Mouse (Mus musculus): ENCODE results near the gene 2510009E07Rik. TPM values are rescaled to one million over a fixed set of nuclear protein-coding genes. Genes with fewer than 3 reads are reported as not detected.

Gene 2510009E07Rik
- polyA plus RNA-seq, 1 experiment: not detected

DNA sequence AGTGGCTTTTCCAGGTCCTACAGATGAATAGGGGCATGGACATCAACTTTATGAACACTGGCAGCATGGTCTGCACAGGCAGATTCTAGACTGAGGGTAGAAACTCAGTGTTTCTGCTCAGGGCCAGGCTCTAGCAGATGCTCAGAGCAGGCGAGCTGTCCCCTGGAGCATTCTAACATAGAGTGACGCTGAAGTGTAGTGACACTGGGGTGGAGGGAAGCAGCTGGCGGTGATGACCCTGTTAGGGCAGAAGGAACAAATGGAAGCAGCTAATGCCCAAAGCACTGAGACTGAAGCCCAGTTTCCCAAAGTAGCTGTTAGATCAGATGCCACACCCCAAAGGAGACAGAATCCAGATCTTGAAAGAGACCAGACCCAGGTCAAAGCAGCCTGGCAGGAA lies 48.0 kb downstream of the 2510009E07Rik start:
- TF ChIP-seq GATA1 (IDR thresholded peaks at IDR 0.05; ENCODE audit: low read length): no peak

DNA sequence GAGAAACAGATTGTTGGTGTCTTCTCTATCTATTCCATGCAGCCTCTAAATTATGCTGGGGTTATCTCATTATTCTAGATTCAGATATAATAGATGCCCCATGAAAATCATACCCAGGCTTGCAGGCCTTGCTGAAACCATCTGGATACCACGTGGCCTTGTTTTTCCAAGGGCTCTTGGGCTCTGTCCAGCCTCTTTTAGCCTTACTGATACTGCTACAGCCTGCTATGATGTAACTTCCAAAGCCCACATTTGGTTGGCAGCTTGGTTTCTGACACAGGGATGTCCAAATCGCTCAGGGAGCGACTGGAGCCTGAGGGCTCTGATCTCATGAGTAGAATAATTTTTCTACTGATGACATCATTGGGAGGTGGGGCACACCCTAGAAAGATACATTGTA lies 48.5 kb downstream of the 2510009E07Rik start:
- TF ChIP-seq GATA1 (IDR thresholded peaks at IDR 0.05; ENCODE audit: low read length): no peak

DNA sequence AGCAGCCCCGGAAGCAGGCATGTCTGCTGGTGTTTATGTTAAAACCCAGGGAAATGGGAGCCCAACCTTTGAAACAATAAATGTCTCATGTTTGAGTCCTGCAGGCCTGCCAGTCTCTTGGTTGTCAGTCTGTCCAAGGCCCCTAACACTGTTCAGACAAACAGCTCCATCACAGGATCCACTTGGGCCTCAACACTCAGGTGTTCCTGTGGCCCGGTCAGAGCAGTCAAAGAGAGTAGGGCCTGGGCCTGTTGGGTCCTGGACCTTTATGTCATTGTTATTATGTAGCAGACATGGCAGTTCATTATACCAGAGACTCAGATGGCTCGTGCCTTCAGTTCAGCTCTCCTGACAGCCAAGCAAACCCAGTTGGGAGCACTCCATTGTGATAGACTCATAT lies 49.9 kb downstream of the 2510009E07Rik start:
- TF ChIP-seq GATA1 (IDR thresholded peaks at IDR 0.05; ENCODE audit: low read length): no peak

DNA sequence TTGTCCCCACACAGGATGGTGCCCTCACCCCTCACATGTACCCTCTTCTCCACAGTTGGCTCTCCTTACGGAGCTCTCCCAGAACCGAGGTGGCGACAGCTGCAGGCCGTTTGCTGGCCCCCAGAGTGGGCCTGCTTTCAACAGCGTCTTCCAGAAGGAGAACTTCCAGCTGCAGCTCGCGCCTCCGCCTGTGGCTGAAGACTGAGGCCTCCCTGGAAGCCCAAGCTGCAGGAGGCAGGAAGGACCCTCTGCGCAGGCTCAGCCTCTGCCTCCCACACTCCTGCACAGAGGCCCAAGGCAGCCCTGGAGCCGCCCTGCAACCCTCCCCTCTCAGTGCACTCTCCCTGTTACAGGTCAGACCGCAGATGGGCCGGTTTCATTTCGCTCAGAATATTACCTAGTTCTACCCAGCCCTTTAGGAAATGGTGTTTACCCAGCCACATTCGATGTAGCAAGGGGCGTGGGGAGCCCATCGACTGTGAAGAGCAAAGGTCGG lies 50.4 kb downstream of the 2510009E07Rik start:
- TF ChIP-seq GATA1 (IDR thresholded peaks at IDR 0.05; ENCODE audit: low read length): no peak

DNA sequence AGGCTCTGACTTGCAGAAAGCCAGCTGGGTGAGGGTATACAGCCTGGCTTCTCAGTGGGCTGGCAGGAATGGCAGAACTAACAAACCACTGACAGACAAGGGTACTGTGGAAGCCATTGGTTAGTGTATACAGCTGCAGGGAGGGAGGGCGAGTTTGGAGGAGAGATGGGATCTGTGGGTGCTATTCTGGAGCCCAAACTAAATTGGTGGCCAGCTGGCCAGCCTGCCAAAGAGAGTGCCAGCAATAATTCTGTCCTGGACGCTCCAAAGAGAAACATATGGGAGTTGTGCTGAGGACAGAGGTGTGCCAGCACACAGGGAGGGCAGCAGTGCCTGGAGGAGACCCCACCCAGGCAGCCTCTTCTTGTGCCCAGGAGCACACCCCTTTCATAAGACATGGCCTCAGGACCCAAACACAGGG lies 50.8 kb downstream of the 2510009E07Rik start:
- TF ChIP-seq GATA1 (IDR thresholded peaks at IDR 0.05; ENCODE audit: low read length): no peak

DNA sequence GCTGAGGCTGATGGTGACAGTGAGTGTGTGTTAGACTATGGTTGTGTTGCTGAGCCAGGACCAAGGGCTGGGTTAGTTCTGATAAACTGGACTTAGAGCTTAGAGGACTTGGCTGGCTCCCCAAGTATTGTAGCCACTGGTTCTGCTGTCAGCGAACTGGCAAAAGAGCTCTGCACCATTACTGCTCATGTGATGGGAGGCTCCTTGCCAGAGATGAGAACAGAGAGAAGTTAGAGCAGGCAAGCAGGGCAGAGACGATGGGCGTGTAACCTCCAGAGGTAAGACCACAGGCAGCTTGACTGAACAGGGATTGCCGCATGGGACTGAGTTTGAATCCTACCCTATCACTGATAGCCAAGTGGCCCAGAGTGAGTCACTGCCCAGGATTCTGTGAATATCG lies 51.6 kb downstream of the 2510009E07Rik start:
- TF ChIP-seq GATA1 (IDR thresholded peaks at IDR 0.05; ENCODE audit: low read length): no peak

DNA sequence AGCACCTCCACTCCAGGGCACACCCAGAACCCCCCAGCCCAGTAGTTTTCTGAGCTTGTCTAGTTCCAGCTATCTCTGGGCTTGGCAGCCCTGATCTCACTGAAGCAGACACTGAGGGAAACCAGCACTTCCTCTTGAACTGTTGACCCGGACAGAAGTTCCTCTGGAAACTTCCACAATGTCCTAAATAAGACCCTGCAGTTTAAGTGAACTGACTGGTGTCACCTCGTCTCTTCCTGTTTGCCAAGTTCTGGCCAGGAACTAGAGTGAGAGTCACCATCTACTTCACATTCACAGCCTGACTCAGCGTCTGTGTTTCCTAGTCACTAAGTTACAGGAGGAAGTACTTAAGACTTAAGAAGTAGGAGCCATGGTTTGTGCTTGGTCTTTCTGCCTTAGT lies 52.5 kb downstream of the 2510009E07Rik start:
- no peak for TF ChIP-seq GATA1 (IDR thresholded peaks at IDR 0.05; ENCODE audit: low read length)

DNA sequence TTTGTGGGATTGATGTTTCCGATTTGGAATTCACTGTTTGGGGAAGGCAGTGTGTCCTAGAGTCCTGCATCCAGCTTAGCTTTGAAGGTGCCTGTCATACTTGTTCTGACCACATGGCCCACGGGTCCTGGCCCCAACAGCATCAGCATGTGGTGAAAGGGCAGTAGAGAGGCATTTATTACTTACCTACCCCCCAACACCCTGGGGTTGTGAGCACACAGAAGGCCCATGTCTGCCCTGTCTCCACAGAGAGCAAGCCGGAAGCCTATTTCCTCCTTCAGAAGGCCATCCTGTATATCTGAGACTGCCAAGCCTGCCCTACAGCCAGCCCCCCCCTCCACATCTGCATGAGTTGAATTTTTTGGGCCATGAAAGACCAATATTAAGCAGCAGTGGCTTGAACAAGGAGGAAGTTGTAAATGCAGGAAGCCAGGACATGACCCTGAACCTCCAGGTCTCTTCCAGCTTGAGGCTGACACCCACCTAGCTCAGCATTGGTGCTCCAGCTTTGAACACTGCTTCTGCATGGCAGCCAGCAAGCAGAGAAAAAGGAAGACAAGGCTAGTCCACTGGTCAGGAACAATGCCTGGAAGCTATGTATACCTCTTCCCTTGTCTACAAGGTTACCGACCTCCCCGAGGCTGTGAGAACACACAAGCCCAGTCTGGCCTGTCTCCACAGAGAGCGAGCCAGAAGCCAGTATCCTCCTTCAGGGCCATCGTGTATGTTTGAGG lies 53.5 kb downstream of the 2510009E07Rik start:
- TF ChIP-seq GATA1 (IDR thresholded peaks at IDR 0.05; ENCODE audit: low read length): no peak

DNA sequence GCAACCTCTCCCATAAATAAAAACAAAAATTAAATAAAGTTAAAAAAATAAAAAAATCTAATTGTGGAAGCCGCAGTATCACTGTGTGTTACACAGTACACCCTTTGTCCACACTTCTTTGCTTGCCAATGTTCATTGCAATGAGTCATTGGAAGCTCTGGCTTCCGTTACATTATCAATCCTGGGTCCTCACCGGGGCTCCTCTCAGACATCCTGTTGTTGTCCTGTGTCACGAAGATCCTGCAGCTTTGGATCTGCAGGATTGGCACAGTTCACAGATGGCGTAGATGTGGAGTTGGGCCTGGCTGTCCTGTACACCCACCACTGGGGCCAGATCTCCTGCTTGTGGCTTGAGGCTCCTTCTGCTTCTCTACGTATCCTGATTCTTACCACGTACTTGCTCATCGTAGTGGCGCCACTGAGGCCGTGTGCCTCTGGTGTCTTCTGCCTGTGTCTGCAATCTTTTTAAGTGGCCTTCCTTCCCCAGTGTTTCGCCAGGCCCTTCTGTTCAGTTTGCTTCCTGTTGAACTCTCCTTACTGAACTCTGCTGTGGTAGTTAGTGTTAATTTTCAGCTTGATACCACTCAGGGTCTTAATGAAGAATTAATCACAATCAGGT lies 57.2 kb downstream of the 2510009E07Rik start:
- TF ChIP-seq GATA1 (IDR thresholded peaks at IDR 0.05; ENCODE audit: low read length): no peak

DNA sequence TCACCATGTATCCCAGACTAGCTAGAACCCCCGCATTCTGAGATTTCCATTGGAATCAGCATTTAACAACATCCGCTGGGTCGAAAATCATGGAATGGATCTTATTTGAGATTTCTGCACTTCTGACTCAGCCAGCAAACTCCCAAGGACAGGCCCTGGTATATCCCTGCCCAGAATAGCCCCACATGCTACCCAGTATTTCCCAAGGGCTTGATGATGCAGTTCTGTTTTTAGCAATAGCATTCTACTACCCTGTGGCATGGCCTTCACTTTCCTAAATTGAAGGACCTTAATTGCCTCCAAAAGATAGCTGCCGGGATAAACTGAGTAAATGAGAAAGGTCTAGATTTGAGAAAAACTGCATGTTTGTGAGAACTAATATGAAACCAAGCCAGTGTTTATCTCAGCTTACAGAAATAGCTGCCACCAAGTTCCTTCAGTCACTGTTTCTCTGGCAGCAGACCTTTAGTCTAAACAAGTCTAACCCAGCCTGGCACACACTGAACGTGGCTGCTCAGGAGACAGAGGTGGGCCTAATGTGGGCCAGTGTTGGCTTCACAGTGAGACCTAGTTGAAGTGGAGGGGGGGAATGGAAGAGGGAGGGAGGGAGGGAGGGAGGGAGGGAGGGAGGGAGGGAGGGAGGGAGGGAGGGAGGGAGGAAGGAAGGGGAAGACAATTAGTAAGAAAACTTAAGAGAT lies 58.2 kb downstream of the 2510009E07Rik start:
- no peak for TF ChIP-seq GATA1 (IDR thresholded peaks at IDR 0.05; ENCODE audit: low read length)

DNA sequence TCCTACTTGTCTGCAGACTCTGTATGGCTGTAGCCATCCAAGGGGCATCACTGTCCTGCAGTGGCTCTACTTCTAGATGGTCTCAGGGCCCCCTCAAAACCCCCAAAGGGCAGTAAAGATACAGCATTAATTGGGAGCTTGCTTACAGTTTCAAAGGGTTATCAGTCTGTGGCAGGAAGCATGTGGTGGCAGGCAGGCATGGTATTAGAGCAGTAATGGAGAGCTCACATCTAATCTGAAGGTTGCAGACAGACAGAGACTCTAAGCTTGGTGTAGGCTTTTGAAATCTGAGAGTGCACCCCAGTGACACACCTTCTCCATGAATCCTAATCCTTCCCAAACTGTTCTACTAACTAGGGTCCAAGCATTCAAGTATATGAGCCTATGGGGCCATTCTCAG lies 60.0 kb downstream of the 2510009E07Rik start:
- no peak for TF ChIP-seq GATA1 (IDR thresholded peaks at IDR 0.05; ENCODE audit: low read length)

DNA sequence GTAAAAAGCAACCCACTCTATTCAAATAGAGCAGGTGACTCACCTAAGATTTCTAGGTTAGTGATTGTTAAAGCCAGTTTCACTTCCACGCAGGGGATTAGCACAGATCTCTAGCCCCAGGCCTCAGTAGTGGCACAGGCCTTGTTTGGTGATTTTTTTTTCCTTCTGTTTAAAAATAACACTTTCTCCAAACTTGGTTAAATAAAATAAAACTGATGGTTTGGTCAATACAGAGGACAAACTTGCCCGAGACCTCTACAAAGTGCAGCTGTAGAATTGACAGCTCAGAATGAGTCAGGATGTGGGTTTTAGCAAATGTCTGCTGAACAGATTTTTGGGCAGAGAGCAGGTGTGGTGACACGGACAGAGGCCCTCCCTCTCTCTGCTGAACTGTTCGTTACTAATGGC lies 62.6 kb downstream of the 2510009E07Rik start:
- TF ChIP-seq GATA1 (IDR thresholded peaks at IDR 0.05; ENCODE audit: low read length): no peak

DNA sequence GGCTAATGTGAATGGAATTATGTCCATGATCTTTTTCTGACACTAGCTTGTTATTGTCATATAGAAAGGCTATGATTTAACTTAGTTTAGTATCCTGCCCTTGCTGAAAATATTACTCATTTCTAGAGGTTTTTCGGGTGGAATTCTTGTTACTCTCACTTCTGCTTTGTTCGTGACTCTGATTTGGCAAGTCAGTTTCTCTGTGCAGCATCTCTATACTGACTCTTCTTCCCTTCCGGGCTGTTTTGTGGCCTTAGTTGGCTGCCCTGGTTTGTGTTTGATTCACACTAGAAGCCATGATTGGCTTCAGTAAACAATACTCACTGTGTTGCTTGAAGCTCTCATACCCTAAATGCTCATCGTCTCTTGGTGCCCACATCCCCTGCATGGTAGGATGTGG lies 63.9 kb downstream of the 2510009E07Rik start:
- no peak for TF ChIP-seq GATA1 (IDR thresholded peaks at IDR 0.05; ENCODE audit: low read length)

DNA sequence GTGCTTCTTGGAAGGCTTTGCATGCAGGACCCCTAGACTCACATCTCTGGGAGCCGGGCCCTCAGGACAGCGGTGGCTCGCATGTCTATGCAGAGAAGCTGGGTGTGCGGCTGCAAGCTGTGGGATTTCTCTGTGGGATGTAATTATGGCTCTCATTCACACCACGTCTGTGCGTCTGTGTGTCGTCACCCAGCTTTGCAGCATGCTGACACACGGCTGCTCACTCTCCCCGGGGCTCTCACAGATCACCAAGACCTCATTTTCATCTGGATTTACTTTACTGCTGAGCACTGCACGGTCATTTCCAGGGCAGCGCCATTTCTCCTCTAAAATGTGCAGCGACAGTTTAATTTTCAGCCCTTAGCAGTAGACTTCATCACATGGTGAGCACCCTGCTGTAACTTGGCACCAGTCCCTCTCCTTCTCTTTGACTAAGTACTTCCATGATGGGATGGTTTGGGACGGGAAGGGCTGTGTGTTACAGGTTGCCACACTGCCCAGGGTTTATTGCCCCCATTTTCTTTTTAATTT lies 66.3 kb downstream of the 2510009E07Rik start:
- TF ChIP-seq GATA1 (IDR thresholded peaks at IDR 0.05; ENCODE audit: low read length): no peak

DNA sequence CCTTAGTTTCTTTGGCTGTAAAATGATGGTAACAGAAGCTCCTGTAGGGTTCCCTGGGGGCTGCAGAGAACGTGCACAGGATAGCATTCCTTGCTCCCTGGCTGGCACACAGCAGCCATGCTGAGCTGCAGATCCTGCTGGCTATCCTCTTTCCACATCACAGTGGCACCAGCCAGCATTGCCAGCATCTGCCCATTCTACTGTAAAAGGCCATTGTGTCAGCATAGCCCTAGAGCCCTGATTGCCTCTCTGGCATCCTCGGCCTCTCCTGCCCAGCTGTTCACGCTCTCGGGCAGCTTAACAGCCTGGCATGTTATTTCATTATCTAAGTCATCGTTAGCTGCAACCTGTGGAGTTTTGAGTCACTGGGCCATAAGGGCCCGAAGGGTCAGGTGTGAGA lies 67.2 kb downstream of the 2510009E07Rik start:
- no peak for TF ChIP-seq GATA1 (IDR thresholded peaks at IDR 0.05; ENCODE audit: low read length)

All from G1E-ER4 (cell line).